25 mouse cellular contexts compared by ENCODE assay signal in genomic region chr10:121343867-121344266, GRCm38 (mm10). TPM values are rescaled to one million over a fixed set of nuclear protein-coding genes. Genes with fewer than 3 reads are reported as not detected.
DNase-seq lines count a peak whose midpoint lies in the region; ATAC-seq lines count a peak whose summit lies in the region.
"Had no signal": no experiment of that assay in that cellular context is flagged by ENCODE, and none has a peak within 500 bp of the region (broad histone marks: within the 10 kb centered on the region; RNA-seq: fewer than 3 reads in every experiment).

No protein-coding gene starts in this region.

- H3K9ac ChIP-seq in heart, embryonic 13.5 days: no peak overlapping the region
- no peak overlapping the region for H3K9ac ChIP-seq in kidney, embryonic 16.5 days (replicated peaks; ENCODE audit: low read length)
- H3K9ac ChIP-seq in kidney, embryonic 15.5 days: no peak overlapping the region
- no peak overlapping the region for H3K9ac ChIP-seq in lung, embryonic 16.5 days (ENCODE audit: low read length)
- H3K9ac ChIP-seq: embryonic facial prominence, embryonic 15.5 days; forebrain, embryonic 15.5 days; hindbrain, embryonic 13.5 days; liver, postnatal 0 days; neural tube, embryonic 12.5 days had no signal

- no peak for ATAC-seq in heart, embryonic 13.5 days (ENCODE audit: extremely low read depth, insufficient number of reproducible peaks, low FRiP score, low TSS enrichment)
- ATAC-seq in kidney, embryonic 16.5 days (ENCODE audit: low FRiP score, low TSS enrichment): no peak
- no peak for ATAC-seq in kidney, embryonic 15.5 days (replicated peaks; ENCODE audit: low FRiP score)
- peak; percentile 64; the same call in 1 of the 2 replicates for ATAC-seq in lung, embryonic 16.5 days (ENCODE audit: low read depth)
- ATAC-seq: forebrain, embryonic 15.5 days; liver, postnatal 0 days had no signal

- 0 out of 2 replicates have a peak, but pooled peaks cover 1% of the 10 kb centered on the region for H3K27me3 ChIP-seq in heart, embryonic 13.5 days (replicated peaks)
- H3K27me3 ChIP-seq in kidney, embryonic 16.5 days (ENCODE audit: insufficient read depth, low read length): peaks cover 6% of the 10 kb centered on the region; the same call in 1 of the 2 replicates
- H3K27me3 ChIP-seq in kidney, embryonic 15.5 days: peaks cover 11% of the 10 kb centered on the region
- no peaks in the 10 kb centered on the region for H3K27me3 ChIP-seq in lung, embryonic 16.5 days (ENCODE audit: control insufficient read depth, insufficient read depth, low read depth, low read length)

- no peaks in the 10 kb centered on the region for H3K9me3 ChIP-seq in heart, embryonic 13.5 days
- no peaks in the 10 kb centered on the region for H3K9me3 ChIP-seq in kidney, embryonic 16.5 days (ENCODE audit: low read length)
- no peaks in the 10 kb centered on the region for H3K9me3 ChIP-seq in kidney, embryonic 15.5 days (replicated peaks)
- H3K9me3 ChIP-seq in lung, embryonic 16.5 days (ENCODE audit: control insufficient read depth, low read length): no peaks in the 10 kb centered on the region
- H3K9me3 ChIP-seq: embryonic facial prominence, embryonic 15.5 days; forebrain, embryonic 15.5 days; hindbrain, embryonic 13.5 days; limb, embryonic 10.5 days; neural tube, embryonic 12.5 days had no signal

- H3K4me1 ChIP-seq in heart, embryonic 13.5 days: peaks cover 19% of the 10 kb centered on the region
- H3K4me1 ChIP-seq in kidney, embryonic 16.5 days (ENCODE audit: insufficient read depth, low read length): 0 out of 2 replicates have a peak, but pooled peaks cover 8% of the 10 kb centered on the region
- H3K4me1 ChIP-seq in kidney, embryonic 15.5 days: peaks cover 11% of the 10 kb centered on the region
- H3K4me1 ChIP-seq in lung, embryonic 16.5 days (replicated peaks; ENCODE audit: control insufficient read depth, insufficient read depth, low read length): no peaks in the 10 kb centered on the region; the same call in 1 of the 2 replicates

- 50% methylated on average over 6 of the region's 6 CpGs for WGBS in heart, embryonic 13.5 days
- 38% methylated on average over 6 of the region's 6 CpGs for WGBS in kidney, embryonic 16.5 days
- 35% methylated on average over 6 of the region's 6 CpGs for WGBS in kidney, embryonic 15.5 days
- WGBS in lung, embryonic 16.5 days: 30% methylated on average over 6 of the region's 6 CpGs

- H3K27ac ChIP-seq in heart, embryonic 13.5 days (replicated peaks): no peak overlapping the region
- peak overlapping the region; percentile 44; the same call in 1 of the 2 replicates for H3K27ac ChIP-seq in kidney, embryonic 16.5 days (ENCODE audit: low read length)
- H3K27ac ChIP-seq in kidney, embryonic 15.5 days: no peak overlapping the region
- 0 out of 2 replicates have a peak overlapping the region, but pooled peaks have one; percentile 36 for H3K27ac ChIP-seq in lung, embryonic 16.5 days (ENCODE audit: low read length)
- H3K27ac ChIP-seq: embryonic facial prominence, embryonic 15.5 days; forebrain, embryonic 15.5 days; hindbrain, embryonic 13.5 days; layer of hippocampus, adult 2 months; limb, embryonic 10.5 days; neural tube, embryonic 12.5 days had no signal

- no peak overlapping the region for H3K4me3 ChIP-seq in heart, embryonic 13.5 days
- H3K4me3 ChIP-seq in kidney, embryonic 16.5 days (ENCODE audit: low read length): no peak overlapping the region
- no peak overlapping the region for H3K4me3 ChIP-seq in kidney, embryonic 15.5 days (replicated peaks)
- no peak overlapping the region for H3K4me3 ChIP-seq in lung, embryonic 16.5 days (ENCODE audit: low read length)
- H3K4me3 ChIP-seq: embryonic facial prominence, embryonic 15.5 days; forebrain, embryonic 15.5 days; hindbrain, embryonic 13.5 days; layer of hippocampus, adult 2 months; limb, embryonic 10.5 days; neural tube, embryonic 12.5 days had no signal

- no peaks in the 10 kb centered on the region for H3K36me3 ChIP-seq in heart, embryonic 13.5 days
- H3K36me3 ChIP-seq in kidney, embryonic 16.5 days (ENCODE audit: insufficient read depth, low read length): no peaks in the 10 kb centered on the region
- H3K36me3 ChIP-seq in kidney, embryonic 15.5 days: no peaks in the 10 kb centered on the region
- no peaks in the 10 kb centered on the region for H3K36me3 ChIP-seq in lung, embryonic 16.5 days (ENCODE audit: control insufficient read depth, insufficient read depth, low read length)
- H3K36me3 ChIP-seq: embryonic facial prominence, embryonic 15.5 days; forebrain, embryonic 15.5 days; hindbrain, embryonic 13.5 days; limb, embryonic 10.5 days; neural tube, embryonic 12.5 days had no signal

- no peak for DNase-seq in heart, postnatal 4 days
- DNase-seq in lung, postnatal 14 days: no peak
- DNase-seq in ovary, postnatal 36 days (ENCODE audit: low spot score): no peak
- DNase-seq: adrenal gland, adult 2 months; cerebellum, adult 11 months; cerebellum, adult 9-11 months; gastrocnemius, postnatal 10 days; kidney, adult 8-10 months; liver; liver, postnatal 0 days; midbrain, embryonic 14.5 days; retina, postnatal 1 day; right cerebral cortex, postnatal 25 days; spleen, adult 18-20 months had no signal

- H3K4me2 ChIP-seq in heart, embryonic 13.5 days: peak overlapping the region; percentile 27
- H3K4me2 ChIP-seq in kidney, embryonic 16.5 days (replicated peaks; ENCODE audit: low read depth, low read length): peak overlapping the region; percentile 19; the same call in 1 of the 2 replicates
- no peak overlapping the region for H3K4me2 ChIP-seq in kidney, embryonic 15.5 days
- H3K4me2 ChIP-seq in lung, embryonic 16.5 days (ENCODE audit: low read depth, low read length): no peak overlapping the region
- H3K4me2 ChIP-seq: embryonic facial prominence, embryonic 15.5 days; forebrain, embryonic 15.5 days; hindbrain, embryonic 13.5 days; neural tube, embryonic 12.5 days had no signal

RNA-seq across cellular contexts. Expression of gene Tbc1d30, which starts 7.2 kb away (rescaled TPM):
- 1.2 and 1.7 TPM in 2 replicates for polyA plus RNA-seq in heart, embryonic 13.5 days (2015; fragmentation: Nextera tagmentation; extraction: Ambion mirVana)
- total RNA-seq in heart, postnatal 4 days (2021): 1 to 10 TPM; 3.7 to 4.9 TPM
- polyA plus RNA-seq in kidney, embryonic 16.5 days (2015; fragmentation: Nextera tagmentation; extraction: Ambion mirVana): 0.80 and 0.95 TPM in 2 replicates
- polyA plus RNA-seq in kidney, embryonic 15.5 days (2015; fragmentation: Nextera tagmentation; extraction: Ambion mirVana): 0.33 and 0.57 TPM in 2 replicates
- polyA plus RNA-seq in lung, embryonic 16.5 days (2015; fragmentation: Nextera tagmentation; extraction: Ambion mirVana): 2.8 and 3.0 TPM in 2 replicates
- polyA plus RNA-seq: C2C12 had no signal

RNA-seq across cellular contexts. Expression of gene Gns, which starts 21.0 kb away (rescaled TPM):
- 29.9 and 30.4 TPM in 2 replicates for polyA plus RNA-seq in heart, embryonic 13.5 days (2015; fragmentation: Nextera tagmentation; extraction: Ambion mirVana)
- total RNA-seq in heart, postnatal 4 days (2021): 10 to 100 TPM; 66.2 to 66.9 TPM
- 52.4 and 58.5 TPM in 2 replicates for polyA plus RNA-seq in kidney, embryonic 16.5 days (2015; fragmentation: Nextera tagmentation; extraction: Ambion mirVana)
- 41.5 and 46.0 TPM in 2 replicates for polyA plus RNA-seq in kidney, embryonic 15.5 days (2015; fragmentation: Nextera tagmentation; extraction: Ambion mirVana)
- polyA plus RNA-seq in lung, embryonic 16.5 days (2015; fragmentation: Nextera tagmentation; extraction: Ambion mirVana): 38.2 and 38.8 TPM in 2 replicates

Comparison
In these comparisons a context has a peak if more than half of its experiments do, and no peak if none do; other contexts are left out.
1. H3K27ac ChIP-seq: peak in kidney, embryonic 16.5 days (single experiment) and lung, embryonic 16.5 days (single experiment); none in heart, embryonic 13.5 days (single experiment) and kidney, embryonic 15.5 days (single experiment).
2. H3K4me2 ChIP-seq: peak in heart, embryonic 13.5 days (single experiment) and kidney, embryonic 16.5 days (single experiment); none in kidney, embryonic 15.5 days (single experiment) and lung, embryonic 16.5 days (single experiment).